Mouse (Mus musculus): ENCODE results near the gene Impad1. TPM values are rescaled to one million over a fixed set of nuclear protein-coding genes. Genes with fewer than 3 reads are reported as not detected.

Gene Impad1
- 10 to 100 TPM in 1 of 2 experiments, 1 to 10 TPM in 1; 8.2 to 10.2 TPM for total RNA-seq (2023)

DNA sequence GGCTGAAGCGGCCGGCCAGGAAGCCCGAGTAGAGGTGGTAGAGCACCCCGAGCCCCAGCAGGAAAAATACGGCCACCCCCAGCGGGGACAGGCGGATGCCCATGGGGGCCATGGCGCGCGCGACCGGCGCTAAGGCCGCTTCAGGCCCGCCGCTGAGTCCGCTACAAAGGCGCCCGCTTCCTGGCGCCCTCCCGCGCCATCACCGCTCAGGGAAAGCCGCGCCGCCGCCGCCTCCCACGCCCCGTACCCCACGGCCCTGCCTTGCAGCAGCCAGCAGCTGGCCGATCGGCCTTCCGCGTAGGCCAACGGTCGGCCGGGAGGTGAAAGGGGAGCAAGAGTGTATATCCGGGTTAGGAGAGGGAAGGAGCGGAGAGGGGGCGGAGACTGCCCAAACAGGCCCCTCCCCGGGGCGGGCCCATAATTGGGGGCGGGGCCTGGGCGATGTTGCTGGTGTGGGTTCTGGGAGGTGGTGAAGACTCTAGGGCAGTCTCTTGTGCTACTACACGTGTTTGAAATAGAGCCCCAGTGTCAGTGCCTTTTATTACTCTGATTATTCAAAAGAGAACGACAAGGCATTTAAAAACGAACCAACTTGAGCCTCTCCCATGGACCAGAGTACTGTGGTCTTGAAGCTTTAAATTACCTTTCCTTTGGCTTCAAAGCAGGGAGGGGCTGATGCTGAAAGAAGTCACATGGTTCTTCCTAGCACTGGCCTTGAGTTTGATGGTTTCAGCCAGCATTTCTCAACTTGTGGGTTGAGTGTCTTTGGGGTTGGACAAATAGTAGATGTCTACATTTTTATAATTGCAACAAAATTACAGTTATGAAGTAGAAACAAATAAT, at the start of gene Impad1:
TSS of gene Impad1 (minus strand) at position 364 of the 843 bp plus-strand sequence.

Data from monocyte, adult 59 days (primary cell).